Mouse (Mus musculus): ENCODE data around the gene Mrap.

Mrap gene
- long read RNA-seq, experiment 1, transcript Mrap-201 (3 exons, 1,001 nt) = major isoform, 228 of 259 reads
- long read RNA-seq, experiment 1, transcript Mrap-202 (4 exons, 1,203 nt) = minor isoform, 8 of 259 reads
- long read RNA-seq, experiment 1, transcript Mrap-204 (3 exons, 661 nt) = minor isoform, 7 of 259 reads
- long read RNA-seq, experiment 1, partial matches to known transcripts = 9 of 259 reads
- long read RNA-seq, experiment 1, other reads (novel, unspliced or antisense) = 7 of 259 reads
- long read RNA-seq, experiment 2, transcript Mrap-204 (3 exons, 661 nt) = minor isoform, 6 of 207 reads
- long read RNA-seq, experiment 2, transcript Mrap-201 (3 exons, 1,001 nt) = major isoform, 185 of 207 reads
- long read RNA-seq, experiment 2, partial matches to known transcripts = 10 of 207 reads
- long read RNA-seq, experiment 2, other reads (novel, unspliced or antisense) = 2 of 207 reads

- intact Hi-C loops (cut with DNase I) = no loop called here
These were observed at the start of gene Mrap for GRCm38 (mm10) chr16:90738092-90738956. Gene Mrap, plus strand, starts transcription at chr16:90738207.

- intact Hi-C loops (cut with DNase I) = no loop called here
These were observed 45.2 kb upstream of the Mrap start for GRCm38 (mm10) chr16:90692704-90693385.

GRCm38 (mm10) chr16:90693625-90694024 lies 44.4 kb upstream of the Mrap start:
- intact Hi-C loops (cut with DNase I) = no loop called here

GRCm38 (mm10) chr16:90694719-90695118 lies 43.3 kb upstream of the Mrap start:
- intact Hi-C loops (cut with DNase I) = no loop called here

- intact Hi-C loops (cut with DNase I) = no loop called here
These were observed 42.9 kb upstream of the Mrap start for GRCm38 (mm10) chr16:90695121-90695520.

GRCm38 (mm10) chr16:90696306-90696705 lies 41.7 kb upstream of the Mrap start:
- intact Hi-C loops (cut with DNase I) = no loop called here

- intact Hi-C loops (cut with DNase I) = no loop called here
These were observed 38.6 kb upstream of the Mrap start for GRCm38 (mm10) chr16:90699390-90699789.

GRCm38 (mm10) chr16:90701541-90701940 lies 36.5 kb upstream of the Mrap start:
- intact Hi-C loops (cut with DNase I) = no loop called here

GRCm38 (mm10) chr16:90703646-90704045 lies 34.4 kb upstream of the Mrap start:
- intact Hi-C loops (cut with DNase I) = no loop called here

- intact Hi-C loops (cut with DNase I) = no loop called here
These were observed 33.7 kb upstream of the Mrap start for GRCm38 (mm10) chr16:90704161-90704825.

GRCm38 (mm10) chr16:90706279-90706678 lies 31.7 kb upstream of the Mrap start:
- intact Hi-C loops (cut with DNase I) = no loop called here

GRCm38 (mm10) chr16:90709711-90710289 lies 28.2 kb upstream of the Mrap start:
- intact Hi-C loops (cut with DNase I) = loop anchor here (5.0 kb wide), 1 partner anchor 387 kb away; no protein-coding TSS in a partner anchor

- intact Hi-C loops (cut with DNase I) = loop anchor here (5.0 kb wide), 1 partner anchor 388 kb away; no protein-coding TSS in a partner anchor
These were observed 27.7 kb upstream of the Mrap start for GRCm38 (mm10) chr16:90710313-90710712.

GRCm38 (mm10) chr16:90724051-90724450 lies 14.0 kb upstream of the Mrap start:
- intact Hi-C loops (cut with DNase I) = no loop called here

- intact Hi-C loops (cut with DNase I) = no loop called here
These were observed 11.3 kb upstream of the Mrap start for GRCm38 (mm10) chr16:90726600-90727227.

- intact Hi-C loops (cut with DNase I) = no loop called here
These were observed 10.5 kb upstream of the Mrap start, which contains the start of gene Mis18a for GRCm38 (mm10) chr16:90727233-90728115. Gene Mis18a, minus strand, starts transcription at chr16:90727404.

GRCm38 (mm10) chr16:90735611-90736010 lies 2.4 kb upstream of the Mrap start:
- intact Hi-C loops (cut with DNase I) = no loop called here

GRCm38 (mm10) chr16:90736672-90737270 lies 1.2 kb upstream of the Mrap start:
- intact Hi-C loops (cut with DNase I) = no loop called here

All from adrenal gland (tissue).